Mouse (Mus musculus) myocyte (in vitro differentiated cells): ENCODE measurements around the gene Auts2. TPM values are rescaled to one million over a fixed set of nuclear protein-coding genes. Genes with fewer than 3 reads are reported as not detected.

Experiments
- H3K27me3 ChIP-seq: one replicate; pipeline ENCODE4 v1.6.1; 2011; ENCODE audit not compliant: control insufficient read depth, insufficient read depth, insufficient read length
- H3K36me3 ChIP-seq: one replicate; pipeline ENCODE4 v1.6.1; 2011; ENCODE audit not compliant: control insufficient read depth, insufficient read depth
- H3K4me2 ChIP-seq: one replicate; pipeline ENCODE4 v1.6.1; 2011; ENCODE audit warnings: low read depth, control low read depth
- H3K4me3 ChIP-seq: one replicate; pipeline ENCODE4 v1.5.1; 2011; ENCODE audit warnings: mild to moderate bottlenecking, control low read depth, moderate library complexity
- H3K79me2 ChIP-seq: one replicate; pipeline ENCODE4 v1.6.1; 2011; ENCODE audit not compliant: control insufficient read depth, insufficient read depth
- H3ac ChIP-seq: one replicate; pipeline ENCODE4 v1.6.1; 2011; ENCODE audit not compliant: control insufficient read depth, insufficient read length
- CEBPB ChIP-seq: IDR thresholded peaks from 2 replicates; pipeline ENCODE4 v1.6.1; 2011; ENCODE audit warnings: mild to moderate bottlenecking, moderate library complexity; ENCODE audit not compliant: poor library complexity, insufficient read depth, severe bottlenecking
- E2F4 ChIP-seq: IDR thresholded peaks from one replicate; pipeline ENCODE4 v1.6.1; 2011; ENCODE audit warnings: mild to moderate bottlenecking, control low read depth, moderate library complexity; ENCODE audit not compliant: insufficient read depth
- MAX ChIP-seq: IDR thresholded peaks from one replicate; pipeline ENCODE4 v1.6.1; 2011; ENCODE audit warnings: low read depth, mild to moderate bottlenecking, control low read depth
- MYOD1 ChIP-seq, 3 experiments: IDR thresholded peaks; one replicate each; pipeline ENCODE4 v1.6.1; 2011; ENCODE audit warnings: control low read depth in 2 of 3, low read depth in 2 of 3, mild to moderate bottlenecking in 2 of 3, moderate library complexity in 1 of 3; ENCODE audit not compliant: insufficient read length in 2 of 3, control insufficient read depth in 1 of 3
- MYOG ChIP-seq, 3 experiments: IDR thresholded peaks; one replicate each; pipeline ENCODE4 v1.6.1; 2011; ENCODE audit warnings: control low read depth in 2 of 3, low read depth in 2 of 3, mild to moderate bottlenecking in 2 of 3; ENCODE audit not compliant: insufficient read length in 2 of 3, control insufficient read depth in 1 of 3, insufficient read depth in 1 of 3
- POLR2A ChIP-seq: IDR thresholded peaks from one replicate; pipeline ENCODE4 v1.6.1; 2011; ENCODE audit warnings: low read depth, mild to moderate bottlenecking, control low read depth, moderate library complexity; ENCODE audit not compliant: insufficient read length
- POLR2AphosphoS2 ChIP-seq: IDR thresholded peaks from one replicate; pipeline ENCODE4 v1.6.1; 2011; ENCODE audit warnings: low read depth, control low read depth; ENCODE audit not compliant: insufficient read length
- REST ChIP-seq: IDR thresholded peaks from one replicate; pipeline ENCODE4 v1.6.1; 2011; ENCODE audit warnings: mild to moderate bottlenecking, control low read depth, moderate library complexity; ENCODE audit not compliant: insufficient read depth, insufficient read length
- SRF ChIP-seq: IDR thresholded peaks from one replicate; pipeline ENCODE4 v1.6.1; 2011; ENCODE audit warnings: low read depth; ENCODE audit not compliant: control insufficient read depth, insufficient read length
- TCF12 ChIP-seq: IDR thresholded peaks from one replicate; pipeline ENCODE4 v1.6.1; 2011; ENCODE audit warnings: mild to moderate bottlenecking, control low read depth; ENCODE audit not compliant: poor library complexity, insufficient read depth, severe bottlenecking
- TCF3 ChIP-seq: IDR thresholded peaks from one replicate; pipeline ENCODE4 v1.6.1; 2011; ENCODE audit warnings: low read depth, control low read depth; ENCODE audit not compliant: insufficient read length
- USF1 ChIP-seq: IDR thresholded peaks from one replicate; pipeline ENCODE4 v1.6.1; 2011; ENCODE audit warnings: low read depth, mild to moderate bottlenecking, control low read depth, moderate library complexity
- polyA plus RNA-seq: library from polyadenylated mRNA; unstranded; fragments of >200 nt; fragmentation: generic; extraction: Trizol; gene quantifications from one replicate; pipeline ENCODE4 v1.2.1, GENCODE M21; 2012; ENCODE audit warnings: missing spikeins

Auts2 gene
- polyA plus RNA-seq, 1 experiment = 8.0 TPM

- Histone ChIP-seq H3K27me3 (no peaks in the 10 kb centered on the region), H3K4me3 (no peak overlapping the region), H3K4me2 (no peak overlapping the region), H3K36me3 (no peaks in the 10 kb centered on the region), H3K79me2 (no peaks in the 10 kb centered on the region), H3ac (no peak overlapping the region)
- TF ChIP-seq CEBPB = no peak
- TF ChIP-seq TCF12 = no peak
- TF ChIP-seq MYOG (IDR thresholded peaks at IDR 0.05; ENCODE audit: control insufficient read depth in 1 of 3, insufficient read depth in 1 of 3, insufficient read length in 2 of 3, low read depth in 2 of 3) = no peak
- TF ChIP-seq MYOD1 (IDR thresholded peaks at IDR 0.05; ENCODE audit: control insufficient read depth in 1 of 3, insufficient read length in 2 of 3, low read depth in 2 of 3) = no peak
Measured at GRCm38 (mm10) chr5:131585684-131586331, 957.3 kb downstream of the Auts2 start.

- Histone ChIP-seq H3ac (no peak overlapping the region), H3K27me3 (no peaks in the 10 kb centered on the region), H3K4me3 (no peak overlapping the region), H3K79me2 (no peaks in the 10 kb centered on the region), H3K36me3 (no peaks in the 10 kb centered on the region), H3K4me2 (no peak overlapping the region)
- TF ChIP-seq MYOG (IDR thresholded peaks at IDR 0.05; ENCODE audit: control insufficient read depth in 1 of 3, insufficient read depth in 1 of 3, insufficient read length in 2 of 3, low read depth in 2 of 3) (no peak), MYOD1 (IDR thresholded peaks at IDR 0.05; ENCODE audit: control insufficient read depth in 1 of 3, insufficient read length in 2 of 3, low read depth in 2 of 3) (peak in 1 of 3 experiments; percentile 9)
Measured at GRCm38 (mm10) chr5:131584260-131585135, 958.6 kb downstream of the Auts2 start.

GRCm38 (mm10) chr5:131581110-131582050 lies 961.8 kb downstream of the Auts2 start:
- H3K79me2 ChIP-seq = no peaks in the 10 kb centered on the region
- H3K36me3 ChIP-seq = no peaks in the 10 kb centered on the region
- no peaks in the 10 kb centered on the region for H3K27me3 ChIP-seq
- H3ac ChIP-seq = no peak overlapping the region
- TF ChIP-seq REST = no peak
- TF ChIP-seq SRF = no peak
- TF ChIP-seq E2F4 = no peak
- TF ChIP-seq TCF12 = no peak
- TF ChIP-seq MYOG (IDR thresholded peaks at IDR 0.05; ENCODE audit: control insufficient read depth in 1 of 3, insufficient read depth in 1 of 3, insufficient read length in 2 of 3, low read depth in 2 of 3) = no peak
- no peak for TF ChIP-seq POLR2AphosphoS2
- no peak for TF ChIP-seq POLR2A
- TF ChIP-seq TCF3 = no peak
- TF ChIP-seq MYOD1 (IDR thresholded peaks at IDR 0.05; ENCODE audit: control insufficient read depth in 1 of 3, insufficient read length in 2 of 3, low read depth in 2 of 3) = no peak
- TF ChIP-seq MAX = no peak
- H3K4me3 ChIP-seq = no peak overlapping the region
- no peak overlapping the region for H3K4me2 ChIP-seq

- no peak overlapping the region for H3K4me2 ChIP-seq
- H3K36me3 ChIP-seq = no peaks in the 10 kb centered on the region
- H3ac ChIP-seq = no peak overlapping the region
- H3K4me3 ChIP-seq = no peak overlapping the region
- H3K79me2 ChIP-seq = no peaks in the 10 kb centered on the region
- TF ChIP-seq CEBPB = no peak
- no peak for TF ChIP-seq TCF12
- no peak for TF ChIP-seq USF1
- TF ChIP-seq SRF = no peak
- no peak for TF ChIP-seq MAX
- no peak for TF ChIP-seq MYOD1 (IDR thresholded peaks at IDR 0.05; ENCODE audit: control insufficient read depth in 1 of 3, insufficient read length in 2 of 3, low read depth in 2 of 3)
- TF ChIP-seq POLR2AphosphoS2 = no peak
- H3K27me3 ChIP-seq = no peaks in the 10 kb centered on the region
Measured at GRCm38 (mm10) chr5:131578737-131579136, 964.4 kb downstream of the Auts2 start.

- no peak overlapping the region for H3K4me2 ChIP-seq
- H3K36me3 ChIP-seq = no peaks in the 10 kb centered on the region
- H3K79me2 ChIP-seq = no peaks in the 10 kb centered on the region
- no peak overlapping the region for H3K4me3 ChIP-seq
- no peak overlapping the region for H3ac ChIP-seq
- H3K27me3 ChIP-seq = no peaks in the 10 kb centered on the region
- TF ChIP-seq MYOG (IDR thresholded peaks at IDR 0.05; ENCODE audit: control insufficient read depth in 1 of 3, insufficient read depth in 1 of 3, insufficient read length in 2 of 3, low read depth in 2 of 3) = no peak
- TF ChIP-seq E2F4 = no peak
- no peak for TF ChIP-seq TCF3
- no peak for TF ChIP-seq POLR2A
- TF ChIP-seq USF1 = no peak
- TF ChIP-seq POLR2AphosphoS2 = no peak
- no peak for TF ChIP-seq MYOD1 (IDR thresholded peaks at IDR 0.05; ENCODE audit: control insufficient read depth in 1 of 3, insufficient read length in 2 of 3, low read depth in 2 of 3)
- TF ChIP-seq SRF = no peak
- TF ChIP-seq CEBPB = no peak
- no peak for TF ChIP-seq MAX
- no peak for TF ChIP-seq TCF12
- TF ChIP-seq REST = no peak
Measured at GRCm38 (mm10) chr5:131575733-131576265, 967.3 kb downstream of the Auts2 start.
